Mouse (Mus musculus): ENCODE measurements around the gene Rap1b. TPM values are rescaled to one million over a fixed set of nuclear protein-coding genes. Genes with fewer than 3 reads are reported as not detected.

Gene Rap1b
- polyA plus RNA-seq, 1 experiment from 2014 or later = 202 TPM

- no peak for ATAC-seq (ENCODE audit: low read depth)
- Histone ChIP-seq H3K4me2 (ENCODE audit: low read depth, low read length) (no peak overlapping the region), H3K36me3 (ENCODE audit: control insufficient read depth, insufficient read depth, low read length) (peaks cover 52% of the 10 kb centered on the region), H3K4me3 (ENCODE audit: low read depth, low read length) (no peak overlapping the region), H3K27ac (replicated peaks; ENCODE audit: low read depth, low read length) (no peak overlapping the region), H3K9me3 (ENCODE audit: control insufficient read depth, low read length) (no peaks in the 10 kb centered on the region), H3K27me3 (replicated peaks; ENCODE audit: control insufficient read depth, insufficient read depth, low read length) (no peaks in the 10 kb centered on the region), H3K9ac (ENCODE audit: low read depth, low read length) (no peak overlapping the region), H3K4me1 (ENCODE audit: control insufficient read depth, insufficient read depth, low read length) (peaks cover 11% of the 10 kb centered on the region)
- 83% methylated on average over 6 of the region's 6 CpGs for WGBS
- DNase-seq (ENCODE audit: low spot score) = no peak
These were observed 22.5 kb downstream of the Rap1b start for GRCm38 (mm10) chr10:117823321-117823720.

GRCm38 (mm10) chr10:117818600-117818999, 27.2 kb downstream of the Rap1b start:
- WGBS = 92% methylated on average over 6 of the region's 6 CpGs
- Histone ChIP-seq H3K9me3 (ENCODE audit: control insufficient read depth, low read length) (no peaks in the 10 kb centered on the region), H3K4me3 (ENCODE audit: low read depth, low read length) (no peak overlapping the region), H3K27me3 (replicated peaks; ENCODE audit: control insufficient read depth, insufficient read depth, low read length) (no peaks in the 10 kb centered on the region), H3K4me2 (ENCODE audit: low read depth, low read length) (no peak overlapping the region), H3K36me3 (ENCODE audit: control insufficient read depth, insufficient read depth, low read length) (peaks cover 90% of the 10 kb centered on the region), H3K9ac (ENCODE audit: low read depth, low read length) (no peak overlapping the region), H3K4me1 (ENCODE audit: control insufficient read depth, insufficient read depth, low read length) (no peaks in the 10 kb centered on the region), H3K27ac (replicated peaks; ENCODE audit: low read depth, low read length) (no peak overlapping the region)
- ATAC-seq (ENCODE audit: low read depth) (no peak), DNase-seq (ENCODE audit: low spot score) (no peak)

GRCm38 (mm10) chr10:117816721-117817120, 29.1 kb downstream of the Rap1b start:
- H3K36me3 ChIP-seq (ENCODE audit: control insufficient read depth, insufficient read depth, low read length) = peaks cover 91% of the 10 kb centered on the region
- H3K27ac ChIP-seq (replicated peaks; ENCODE audit: low read depth, low read length) = no peak overlapping the region
- H3K9ac ChIP-seq (ENCODE audit: low read depth, low read length) = no peak overlapping the region
- ATAC-seq (ENCODE audit: low read depth) = no peak
- no peaks in the 10 kb centered on the region for H3K4me1 ChIP-seq (ENCODE audit: control insufficient read depth, insufficient read depth, low read length)
- H3K4me3 ChIP-seq (ENCODE audit: low read depth, low read length) = no peak overlapping the region
- WGBS = 92% methylated on average over 6 of the region's 6 CpGs
- no peaks in the 10 kb centered on the region for H3K9me3 ChIP-seq (ENCODE audit: control insufficient read depth, low read length)
- H3K4me2 ChIP-seq (ENCODE audit: low read depth, low read length) = no peak overlapping the region
- H3K27me3 ChIP-seq (replicated peaks; ENCODE audit: control insufficient read depth, insufficient read depth, low read length) = no peaks in the 10 kb centered on the region
- no peak for DNase-seq (ENCODE audit: low spot score)

GRCm38 (mm10) chr10:117812501-117812900, 33.3 kb downstream of the Rap1b start:
- Histone ChIP-seq H3K36me3 (ENCODE audit: control insufficient read depth, insufficient read depth, low read length) (peaks cover 50% of the 10 kb centered on the region), H3K9ac (ENCODE audit: low read depth, low read length) (no peak overlapping the region), H3K4me3 (ENCODE audit: low read depth, low read length) (no peak overlapping the region), H3K9me3 (ENCODE audit: control insufficient read depth, low read length) (no peaks in the 10 kb centered on the region), H3K4me2 (ENCODE audit: low read depth, low read length) (no peak overlapping the region), H3K4me1 (ENCODE audit: control insufficient read depth, insufficient read depth, low read length) (no peaks in the 10 kb centered on the region), H3K27ac (replicated peaks; ENCODE audit: low read depth, low read length) (no peak overlapping the region), H3K27me3 (replicated peaks; ENCODE audit: control insufficient read depth, insufficient read depth, low read length) (no peaks in the 10 kb centered on the region)
- DNase-seq (ENCODE audit: low spot score) (no peak), ATAC-seq (ENCODE audit: low read depth) (no peak)
- WGBS = 100% methylated on average over 2 of the region's 2 CpGs

GRCm38 (mm10) chr10:117811555-117811954, 34.3 kb downstream of the Rap1b start:
- Histone ChIP-seq H3K27me3 (replicated peaks; ENCODE audit: control insufficient read depth, insufficient read depth, low read length) (no peaks in the 10 kb centered on the region), H3K9ac (ENCODE audit: low read depth, low read length) (no peak overlapping the region), H3K27ac (replicated peaks; ENCODE audit: low read depth, low read length) (no peak overlapping the region), H3K9me3 (ENCODE audit: control insufficient read depth, low read length) (no peaks in the 10 kb centered on the region), H3K4me3 (ENCODE audit: low read depth, low read length) (no peak overlapping the region), H3K36me3 (ENCODE audit: control insufficient read depth, insufficient read depth, low read length) (peaks cover 41% of the 10 kb centered on the region), H3K4me2 (ENCODE audit: low read depth, low read length) (no peak overlapping the region), H3K4me1 (ENCODE audit: control insufficient read depth, insufficient read depth, low read length) (no peaks in the 10 kb centered on the region)
- 92% methylated on average over 8 of the region's 8 CpGs for WGBS
- DNase-seq (ENCODE audit: low spot score) (no peak), ATAC-seq (ENCODE audit: low read depth) (no peak)

GRCm38 (mm10) chr10:117810506-117810905, 35.3 kb downstream of the Rap1b start:
- no peak for ATAC-seq (ENCODE audit: low read depth)
- 78% methylated on average over 11 of the region's 11 CpGs for WGBS

GRCm38 (mm10) chr10:117808068-117808467, 37.8 kb downstream of the Rap1b start:
- WGBS = 80% methylated on average over 6 of the region's 6 CpGs
- no peaks in the 10 kb centered on the region for H3K9me3 ChIP-seq (ENCODE audit: control insufficient read depth, low read length)
- no peak for ATAC-seq (ENCODE audit: low read depth)

More at GRCm38 (mm10) chr10:117810506-117810905, 35.3 kb downstream of the Rap1b start:
- no peaks in the 10 kb centered on the region for H3K9me3 ChIP-seq (ENCODE audit: control insufficient read depth, low read length)
- H3K4me2 ChIP-seq (ENCODE audit: low read depth, low read length) = no peak overlapping the region
- peaks cover 31% of the 10 kb centered on the region for H3K36me3 ChIP-seq (ENCODE audit: control insufficient read depth, insufficient read depth, low read length)
- H3K27me3 ChIP-seq (replicated peaks; ENCODE audit: control insufficient read depth, insufficient read depth, low read length) = no peaks in the 10 kb centered on the region
- no peak for DNase-seq (ENCODE audit: low spot score)
- no peak overlapping the region for H3K4me3 ChIP-seq (ENCODE audit: low read depth, low read length)
- H3K9ac ChIP-seq (ENCODE audit: low read depth, low read length) = no peak overlapping the region
- H3K4me1 ChIP-seq (ENCODE audit: control insufficient read depth, insufficient read depth, low read length) = no peaks in the 10 kb centered on the region
- H3K27ac ChIP-seq (replicated peaks; ENCODE audit: low read depth, low read length) = no peak overlapping the region

GRCm38 (mm10) chr10:117805919-117806318, 39.9 kb downstream of the Rap1b start:
- no peaks in the 10 kb centered on the region for H3K36me3 ChIP-seq (ENCODE audit: control insufficient read depth, insufficient read depth, low read length)
- no peaks in the 10 kb centered on the region for H3K4me1 ChIP-seq (ENCODE audit: control insufficient read depth, insufficient read depth, low read length)
- H3K4me3 ChIP-seq (ENCODE audit: low read depth, low read length) = no peak overlapping the region
- no peak overlapping the region for H3K27ac ChIP-seq (replicated peaks; ENCODE audit: low read depth, low read length)
- WGBS = 59% methylated on average over 9 of the region's 9 CpGs
- no peak overlapping the region for H3K4me2 ChIP-seq (ENCODE audit: low read depth, low read length)
- ATAC-seq (ENCODE audit: low read depth) (no peak), DNase-seq (ENCODE audit: low spot score) (no peak)
- H3K9ac ChIP-seq (ENCODE audit: low read depth, low read length) = no peak overlapping the region
- no peaks in the 10 kb centered on the region for H3K27me3 ChIP-seq (replicated peaks; ENCODE audit: control insufficient read depth, insufficient read depth, low read length)
- H3K9me3 ChIP-seq (ENCODE audit: control insufficient read depth, low read length) = no peaks in the 10 kb centered on the region

More at GRCm38 (mm10) chr10:117808068-117808467, 37.8 kb downstream of the Rap1b start:
- Histone ChIP-seq H3K9ac (ENCODE audit: low read depth, low read length) (no peak overlapping the region), H3K36me3 (ENCODE audit: control insufficient read depth, insufficient read depth, low read length) (peaks cover 13% of the 10 kb centered on the region), H3K27ac (replicated peaks; ENCODE audit: low read depth, low read length) (no peak overlapping the region), H3K27me3 (replicated peaks; ENCODE audit: control insufficient read depth, insufficient read depth, low read length) (no peaks in the 10 kb centered on the region), H3K4me1 (ENCODE audit: control insufficient read depth, insufficient read depth, low read length) (no peaks in the 10 kb centered on the region), H3K4me3 (ENCODE audit: low read depth, low read length) (no peak overlapping the region), H3K4me2 (ENCODE audit: low read depth, low read length) (no peak overlapping the region)
- no peak for DNase-seq (ENCODE audit: low spot score)

All from embryonic facial prominence, embryonic 14.5 days (tissue).